Mouse (Mus musculus): Measurements from ENCODE around the gene Nek8. TPM values are rescaled to one million over a fixed set of nuclear protein-coding genes. Genes with fewer than 3 reads are reported as not detected.

Gene Nek8
- total and polyA plus RNA-seq, 3 experiments: 7.1 to 8.3 (median 7.4) TPM

DNA sequence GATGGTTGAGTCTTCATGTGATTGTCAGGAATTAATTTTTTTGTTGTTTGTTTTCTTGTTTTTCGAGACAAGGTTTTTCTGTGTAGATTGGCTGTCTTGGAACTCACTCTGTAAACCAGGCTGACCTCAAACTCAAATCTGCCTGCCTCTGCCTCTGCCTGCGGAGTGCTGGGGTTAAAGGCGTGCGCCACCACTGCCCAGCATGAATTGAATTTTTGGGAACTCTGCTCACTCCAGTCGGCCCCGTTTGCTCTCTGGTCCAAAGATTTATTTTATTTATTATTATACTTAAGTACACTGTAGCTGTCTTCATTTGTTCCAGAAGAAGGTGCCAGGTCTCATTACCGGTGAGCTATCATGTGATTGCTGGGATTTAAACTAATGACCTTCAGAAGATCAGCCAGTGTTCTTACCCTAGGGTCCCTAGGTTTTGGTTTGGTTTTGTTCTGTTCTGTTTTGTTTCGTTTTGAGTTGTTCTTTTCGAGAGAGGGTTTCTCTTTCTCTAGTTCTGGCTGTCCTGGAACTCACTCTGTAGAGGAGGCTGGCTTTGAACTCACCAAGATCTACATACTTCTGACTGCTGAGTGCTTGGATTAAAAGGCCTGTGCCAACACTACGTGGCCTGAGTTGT is 7.5 kb upstream of the Nek8 start (continued):
- TF ChIP-seq EP300 (IDR thresholded peaks at IDR 0.05; ENCODE audit: low read length): peak; percentile 75
- peak; percentile 31; the same call in 1 of the 2 replicates for TF ChIP-seq USF1 (IDR thresholded peaks at IDR 0.05; ENCODE audit: low read depth, low read length)
- TF ChIP-seq TBP (conservative IDR thresholded peaks at IDR 0.05; ENCODE audit: low read depth, low read length): peak; percentile 40; the same call in 1 of the 2 replicates
- no peak for TF ChIP-seq POLR2AphosphoS2 (IDR thresholded peaks at IDR 0.05; ENCODE audit: low read depth, low read length)
- 0 out of 2 replicates have a peak, but pooled peaks have one; percentile 17 for TF ChIP-seq CHD2 (IDR thresholded peaks at IDR 0.05; ENCODE audit: low read length)

DNA sequence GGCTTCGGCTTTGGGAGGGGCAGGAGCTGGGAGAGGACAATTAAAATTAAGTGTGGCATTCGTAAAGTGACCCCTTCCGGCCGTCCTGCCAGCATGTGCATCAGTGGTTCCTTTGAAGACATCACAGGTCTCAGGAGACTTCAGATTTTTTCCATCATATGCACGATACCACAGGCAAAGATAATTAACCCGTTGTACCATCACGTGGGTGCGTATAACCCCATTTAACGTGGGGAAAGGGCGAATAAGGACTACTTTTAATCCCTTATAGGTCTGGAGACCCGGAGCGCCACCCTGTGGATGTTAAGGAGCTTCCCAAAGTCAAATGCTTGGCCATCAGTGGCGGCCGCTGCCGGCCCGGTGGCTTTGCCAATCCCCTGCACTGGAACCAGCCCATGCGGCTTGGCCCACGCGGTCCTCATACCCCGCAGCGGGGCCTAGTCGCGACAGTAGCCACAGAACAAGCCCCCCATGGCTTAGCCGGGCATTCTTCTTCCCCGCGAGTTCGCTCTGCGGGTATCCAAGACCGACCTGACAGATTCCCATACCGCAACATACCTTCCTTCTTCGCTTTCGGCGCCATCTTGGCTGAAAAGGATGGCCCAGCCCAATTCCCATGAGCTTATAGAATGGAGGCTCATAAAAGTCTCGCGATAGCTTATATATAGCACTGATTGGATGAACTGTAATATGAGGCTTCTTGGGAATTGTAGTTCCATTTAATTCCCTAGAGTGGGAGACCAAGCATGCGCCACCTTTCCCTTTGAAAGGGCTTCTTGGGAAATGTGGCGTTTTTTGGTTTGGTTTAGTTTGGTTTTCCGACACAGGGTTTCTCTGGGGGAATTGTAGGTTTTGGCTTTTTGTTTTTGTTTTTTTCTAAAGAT is 6.7 kb upstream of the Nek8 start, which contains the start of gene Rpl23a:
Rpl23a (minus strand) TSS at position 624 of the 884 bp plus-strand sequence.
- Histone ChIP-seq H3K4me3 (replicated peaks in 1 of 3; ENCODE audit: low read depth in 2 of 3, low read length in 2 of 3, poor library complexity in 1 of 3) (peak within 1 kb of the TSS; percentile 70 to 96 (median 76)), H3K27me3 (replicated peaks) (no peaks in the 10 kb centered on the region), H3K79me2 (replicated peaks; ENCODE audit: control insufficient read depth, extremely low read depth, insufficient read depth, poor library complexity, severe bottlenecking) (peaks cover 38% of the 10 kb centered on the region), H3K9ac (ENCODE audit: insufficient read depth, low read depth) (peak within 1 kb of the TSS; percentile 67), H3K4me2 (ENCODE audit: insufficient read depth, low read depth, poor library complexity, severe bottlenecking) (peak within 1 kb of the TSS; percentile 95), H3K27ac (ENCODE audit: insufficient read depth, low read depth) (peak within 1 kb of the TSS; percentile 74), H3K36me3 (replicated peaks in 1 of 2; ENCODE audit: control insufficient read depth in 1 of 2, insufficient read depth in 1 of 2, low read length in 1 of 2) (peaks cover 26 to 40% of the 10 kb centered on the region in 2 experiments), H3K9me3 (replicated peaks; ENCODE audit: low read length) (no peaks in the 10 kb centered on the region), H3K4me1 (ENCODE audit: control insufficient read depth in 1 of 2, insufficient read depth in 2 of 2) (peaks cover 13 to 41% of the 10 kb centered on the region in 2 experiments)
- DNase-seq (ENCODE audit: extremely low read depth): peak; percentile 99
- in situ Hi-C loops (cut with MboI; ENCODE audit: low pct_ligation_motif_present, low pct_unique_long_range_greater_than_20kb, low sequenced_read_pairs): no loop called here
- dilution Hi-C loops (cut with MboI; ENCODE audit: extremely low pct_ligation_motif_present, extremely low pct_unique_long_range_greater_than_20kb, low sequenced_read_pairs): no loop called here
- TF ChIP-seq EP300 (IDR thresholded peaks at IDR 0.05; ENCODE audit: low read length) (peak; percentile 37; the same call in 1 of the 2 replicates), CHD1 (IDR thresholded peaks at IDR 0.05; ENCODE audit: low read depth, low read length) (no peak; the same call in none of the 2 replicates), ZNF384 (IDR thresholded peaks at IDR 0.05; ENCODE audit: low read depth, low read length) (0 out of 2 replicates have a peak, but pooled peaks have one; percentile 38), POLR2A (IDR thresholded peaks at IDR 0.05; ENCODE audit: low read depth, low read length) (peak; percentile 99), MYC (IDR thresholded peaks at IDR 0.05; ENCODE audit: low read depth, low read length) (peak; percentile 95), MXI1 (IDR thresholded peaks at IDR 0.05; ENCODE audit: low read depth, low read length) (peak; percentile 92), MAZ (IDR thresholded peaks at IDR 0.05; ENCODE audit: low read depth, low read length) (peak; percentile 69; the same call in 1 of the 2 replicates), BHLHE40 (IDR thresholded peaks at IDR 0.05; ENCODE audit: low read depth, low read length) (peak; percentile 89), HCFC1 (IDR thresholded peaks at IDR 0.05; ENCODE audit: low read depth, low read length) (peak; percentile 95), RAD21 (IDR thresholded peaks at IDR 0.05; ENCODE audit: low read depth, low read length) (no peak; the same call in none of the 2 replicates), ZKSCAN1 (IDR thresholded peaks at IDR 0.05; ENCODE audit: borderline replicate concordance, low read depth, low read length) (no peak), JUN (IDR thresholded peaks at IDR 0.05; ENCODE audit: insufficient read depth, low read depth, low read length) (no peak), ETS1 (conservative IDR thresholded peaks at IDR 0.05; ENCODE audit: low read depth, low read length) (peak; percentile 77), TBP (conservative IDR thresholded peaks at IDR 0.05; ENCODE audit: low read depth, low read length) (peak; percentile 99), CHD2 (IDR thresholded peaks at IDR 0.05; ENCODE audit: low read length) (peak; percentile 99), MEF2A (IDR thresholded peaks at IDR 0.05; ENCODE audit: borderline replicate concordance, low read depth, low read length) (0 out of 2 replicates have a peak, but pooled peaks have one; percentile 7), PAX5 (IDR thresholded peaks at IDR 0.05; ENCODE audit: low read length) (no peak), TCF12 (IDR thresholded peaks at IDR 0.05; ENCODE audit: low read depth, low read length) (peak; percentile 97), CTCF (conservative IDR thresholded peaks at IDR 0.05 in 1 of 2, IDR thresholded peaks at IDR 0.05 in 1 of 2; ENCODE audit: low read depth in 2 of 2, low read length in 2 of 2) (peak in 1 of 2 experiments; percentile 51; a peak in 2 of 4 replicates), ZC3H11A (IDR thresholded peaks at IDR 0.05; ENCODE audit: low read depth, low read length) (no peak), ELF1 (IDR thresholded peaks at IDR 0.05; ENCODE audit: low read depth, low read length) (peak; percentile 31; the same call in 1 of the 2 replicates), SMC3 (IDR thresholded peaks at IDR 0.05; ENCODE audit: low read depth, low read length) (0 out of 2 replicates have a peak, but pooled peaks have one; percentile 3), IRF4 (IDR thresholded peaks at IDR 0.05; ENCODE audit: low read depth, low read length) (peak; percentile 60), USF2 (conservative IDR thresholded peaks at IDR 0.05; ENCODE audit: low read depth, low read length) (peak; percentile 46; the same call in 1 of the 2 replicates), GABPA (IDR thresholded peaks at IDR 0.05; ENCODE audit: insufficient replicate concordance, low read depth, low read length) (peak; percentile 59; the same call in 1 of the 2 replicates), NELFE (IDR thresholded peaks at IDR 0.05; ENCODE audit: low read depth, low read length) (peak; percentile 99), JUND (conservative IDR thresholded peaks at IDR 0.05; ENCODE audit: low read depth, low read length) (no peak), NRF1 (IDR thresholded peaks at IDR 0.05; ENCODE audit: low read depth, low read length) (peak; percentile 79), UBTF (IDR thresholded peaks at IDR 0.05; ENCODE audit: low read depth, low read length) (no peak; the same call in none of the 2 replicates), MAFK (IDR thresholded peaks at IDR 0.05; ENCODE audit: insufficient replicate concordance, low read length) (no peak), E2F4 (IDR thresholded peaks at IDR 0.05; ENCODE audit: insufficient replicate concordance, low read depth, low read length) (no peak)

Measured in CH12.LX (cell line).